Mouse (Mus musculus): Measurements from ENCODE around the gene Metap2. TPM values are rescaled to one million over a fixed set of nuclear protein-coding genes. Genes with fewer than 3 reads are reported as not detected.
A peak's percentile ranks its signal among the peaks of the same experiment; 100 is the strongest.
"Not testable (repeated sequence)": the region's sequence is repeated elsewhere in the genome, so short reads cannot be mapped to it uniquely, and the experiment has no call there.

Gene Metap2
- total and polyA plus RNA-seq, 3 experiments: 36.3 to 171 (median 156) TPM

DNA sequence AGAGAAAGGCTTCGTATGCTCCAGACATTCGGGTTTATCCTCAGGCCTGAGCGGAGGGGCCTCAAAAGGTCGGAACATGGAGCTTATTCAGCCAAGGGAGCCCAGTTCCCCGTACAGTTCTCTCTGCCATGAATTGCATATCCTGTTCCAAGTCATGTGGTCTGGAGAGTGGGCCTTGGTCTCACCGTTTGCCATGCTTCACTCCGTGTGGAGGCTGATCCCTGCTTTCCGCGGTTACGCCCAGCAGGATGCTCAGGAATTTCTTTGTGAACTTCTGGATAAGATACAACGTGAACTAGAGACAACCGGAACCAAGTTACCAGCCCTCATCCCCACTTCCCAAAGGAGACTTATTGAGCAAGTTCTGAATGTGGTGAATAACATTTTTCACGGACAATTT lies 50.2 kb downstream of the Metap2 start:
- no peak for DNase-seq

DNA sequence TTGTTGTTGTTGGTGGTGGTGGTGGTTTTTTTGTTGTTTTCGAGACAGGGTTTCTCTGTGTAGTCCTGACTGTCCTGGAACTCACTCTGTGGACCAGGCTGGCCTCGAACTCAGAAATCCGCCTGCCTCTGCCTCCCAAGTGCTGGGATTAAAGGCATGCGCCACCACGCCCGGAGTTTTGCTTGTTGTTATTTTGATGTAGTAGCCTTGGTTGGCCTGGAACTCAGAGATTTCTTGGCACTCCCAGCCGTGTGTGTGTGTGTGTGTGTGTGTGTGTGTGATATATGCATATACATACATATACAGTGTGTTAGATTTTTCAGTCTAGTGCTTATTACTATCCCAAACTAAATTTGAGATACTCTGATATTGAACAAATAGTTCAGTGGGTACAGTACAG lies 61.8 kb downstream of the Metap2 start:
- DNase-seq: not testable (repeated sequence)

DNA sequence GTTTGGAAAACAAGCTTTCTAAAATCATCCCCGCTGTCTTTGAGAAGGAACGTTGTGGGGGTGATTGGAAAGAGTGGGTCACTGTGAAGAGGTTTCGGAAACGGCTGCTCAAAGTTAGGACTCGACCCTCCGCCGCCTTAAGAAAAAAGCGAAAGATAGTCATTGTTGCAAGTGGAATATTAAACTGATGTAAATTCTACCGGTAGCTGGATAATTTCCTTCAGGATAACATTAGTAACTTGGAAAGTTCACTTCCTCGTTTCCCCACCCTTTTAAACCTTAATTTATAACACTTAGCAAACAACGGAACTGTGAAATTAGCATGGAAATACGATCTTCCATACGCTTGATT lies 62.5 kb downstream of the Metap2 start:
- no peak for DNase-seq

DNA sequence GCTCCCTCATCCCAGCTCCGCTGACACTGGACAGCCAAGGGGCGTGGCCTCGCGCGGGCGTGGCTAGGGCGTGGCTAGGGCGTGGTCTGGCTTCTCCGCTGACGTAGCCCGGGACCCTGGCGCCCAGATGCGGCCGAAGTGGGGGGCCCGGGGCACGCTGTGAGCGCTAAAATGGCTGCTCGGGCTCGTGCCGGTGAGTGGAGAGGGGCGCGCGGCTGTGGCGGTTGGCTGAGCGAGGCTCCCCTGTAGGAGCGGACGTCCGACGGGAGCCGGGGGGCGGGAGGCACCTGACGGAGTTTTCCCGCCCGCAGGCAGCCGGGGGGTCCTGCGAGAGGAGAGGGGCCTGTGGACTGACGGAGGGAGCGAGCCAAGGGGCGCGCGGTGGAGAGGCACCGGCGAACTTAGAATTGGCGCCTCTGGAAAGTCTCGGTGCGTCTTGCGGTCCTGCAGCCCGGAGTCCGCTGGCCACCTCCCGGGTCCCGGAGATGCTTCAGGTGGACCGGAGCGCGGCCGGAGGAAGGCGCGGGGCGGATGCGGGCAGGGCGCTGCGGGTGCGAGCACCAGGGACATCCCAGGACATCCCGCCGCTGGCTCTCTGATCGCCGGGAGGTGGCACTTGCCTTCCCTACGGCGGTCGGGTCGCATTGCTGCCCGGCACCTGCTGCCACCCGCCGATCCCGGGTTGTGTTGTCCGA lies 63.0 kb downstream of the Metap2 start:
- DNase-seq: peak; percentile 85

DNA sequence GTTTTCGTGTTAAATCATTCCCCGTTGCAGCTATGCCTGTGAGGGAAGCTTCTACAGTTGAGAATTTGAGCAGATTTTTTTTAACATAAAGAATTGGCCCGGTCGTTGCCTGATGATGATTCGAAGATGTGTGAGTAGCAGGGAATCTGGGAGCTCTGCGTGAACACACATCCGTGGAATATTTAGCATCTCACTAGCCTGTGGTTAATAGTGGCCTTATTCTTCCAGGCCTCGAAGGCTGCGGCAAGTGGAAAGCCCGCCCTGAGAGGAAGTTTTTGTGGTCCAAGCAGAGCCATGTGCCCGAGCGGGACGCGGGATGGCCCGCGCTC lies 63.6 kb downstream of the Metap2 start:
- no peak for DNase-seq

DNA sequence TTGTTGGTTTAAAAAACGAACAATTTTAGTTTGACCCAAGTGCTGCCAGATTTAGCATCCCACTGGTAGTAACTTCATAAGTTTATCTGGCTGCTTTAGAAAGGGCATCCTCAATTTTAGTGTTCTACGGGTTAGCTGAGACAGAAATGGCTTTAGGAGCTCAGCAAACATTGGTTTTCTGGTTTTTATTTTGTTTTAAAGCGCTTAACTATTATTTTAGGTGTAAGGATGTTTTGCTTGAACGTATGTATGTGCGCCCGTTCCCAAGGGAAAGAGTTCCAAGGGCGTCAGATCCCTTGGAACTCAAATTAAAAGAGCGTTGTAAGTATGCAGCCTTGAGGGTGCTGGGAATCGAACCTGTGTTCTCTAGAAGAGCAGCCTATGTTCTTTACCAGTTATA lies 64.1 kb downstream of the Metap2 start:
- no peak for DNase-seq

DNA sequence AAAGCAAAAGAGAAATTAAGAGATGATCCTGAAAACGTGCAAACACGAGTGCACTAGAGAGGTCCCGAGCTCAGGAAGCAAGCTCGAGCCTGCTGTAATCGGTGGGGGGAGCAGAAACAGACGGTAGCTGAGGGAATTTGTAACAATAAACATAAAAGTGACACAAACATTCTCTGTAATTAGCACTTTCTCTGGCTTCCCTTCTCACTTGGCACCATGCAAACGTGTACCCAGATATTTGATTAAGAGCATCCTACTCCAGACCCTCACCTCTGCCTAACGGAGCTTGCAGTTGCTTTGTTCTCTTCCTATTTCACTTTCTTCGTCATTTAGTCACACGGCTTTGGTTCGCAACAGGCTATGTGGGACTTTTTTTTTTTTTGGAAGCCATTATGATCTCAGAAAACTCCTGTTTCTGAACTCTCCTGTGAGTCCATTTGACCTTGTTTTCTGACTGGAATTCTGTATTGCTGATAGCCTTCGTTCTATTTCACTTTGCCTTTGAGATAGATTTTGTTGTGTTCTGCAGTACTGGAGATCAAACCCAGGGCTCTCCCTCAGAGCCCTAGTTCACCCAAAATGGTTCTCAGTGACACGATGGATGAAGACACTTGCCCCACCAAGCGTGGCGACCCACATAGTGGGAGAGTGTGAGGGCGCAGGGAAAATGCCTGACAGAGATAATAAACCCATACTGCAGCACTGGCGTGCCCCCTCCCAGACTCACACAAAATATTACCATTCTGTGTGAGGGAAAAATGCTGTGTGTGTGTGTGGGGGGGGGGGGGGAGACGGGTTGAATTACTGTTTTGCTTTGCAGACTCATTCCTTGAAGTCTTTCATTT lies 64.9 kb downstream of the Metap2 start:
- no peak for DNase-seq

DNA sequence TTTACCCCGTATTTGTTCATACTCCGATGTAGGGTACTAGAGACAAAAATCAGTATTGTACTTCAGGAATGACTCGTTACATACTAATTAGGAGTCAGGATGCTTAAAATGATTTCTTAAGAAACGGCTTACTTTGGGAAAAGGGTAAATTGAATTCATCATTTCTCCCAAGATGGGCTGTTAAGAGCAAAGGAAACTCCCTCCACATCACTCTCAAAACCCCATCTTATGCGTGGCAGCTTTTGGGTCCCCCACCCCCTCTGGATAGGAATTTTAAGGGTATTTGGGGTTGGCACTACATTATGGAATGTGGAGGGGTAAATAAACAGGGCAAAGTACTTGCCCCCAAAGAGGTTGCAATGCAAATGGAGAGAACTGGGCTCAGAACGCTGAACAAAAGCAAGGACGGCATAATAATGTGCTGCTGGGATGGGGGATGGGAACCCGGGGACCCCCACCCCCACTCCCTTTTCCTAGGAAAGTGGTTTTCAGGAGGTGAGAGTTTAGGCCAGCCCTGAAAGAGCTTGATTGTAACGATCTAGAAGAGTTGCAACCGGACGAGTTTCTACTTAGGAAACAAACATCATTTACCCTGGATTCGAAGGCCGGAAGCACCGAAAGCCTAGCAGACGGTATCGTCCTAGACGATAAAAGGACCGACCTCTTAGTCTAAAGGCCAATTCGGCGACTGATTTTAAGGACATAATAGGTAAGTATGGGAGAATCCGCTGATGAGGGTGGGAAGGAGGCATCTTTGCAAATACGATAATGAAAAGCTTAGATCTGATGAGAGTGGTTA lies 65.8 kb downstream of the Metap2 start, which contains the start of gene Usp44:
Gene Usp44, plus strand, starts transcription at position 625 of the 799 bp plus-strand sequence.
- no peak for DNase-seq

DNA sequence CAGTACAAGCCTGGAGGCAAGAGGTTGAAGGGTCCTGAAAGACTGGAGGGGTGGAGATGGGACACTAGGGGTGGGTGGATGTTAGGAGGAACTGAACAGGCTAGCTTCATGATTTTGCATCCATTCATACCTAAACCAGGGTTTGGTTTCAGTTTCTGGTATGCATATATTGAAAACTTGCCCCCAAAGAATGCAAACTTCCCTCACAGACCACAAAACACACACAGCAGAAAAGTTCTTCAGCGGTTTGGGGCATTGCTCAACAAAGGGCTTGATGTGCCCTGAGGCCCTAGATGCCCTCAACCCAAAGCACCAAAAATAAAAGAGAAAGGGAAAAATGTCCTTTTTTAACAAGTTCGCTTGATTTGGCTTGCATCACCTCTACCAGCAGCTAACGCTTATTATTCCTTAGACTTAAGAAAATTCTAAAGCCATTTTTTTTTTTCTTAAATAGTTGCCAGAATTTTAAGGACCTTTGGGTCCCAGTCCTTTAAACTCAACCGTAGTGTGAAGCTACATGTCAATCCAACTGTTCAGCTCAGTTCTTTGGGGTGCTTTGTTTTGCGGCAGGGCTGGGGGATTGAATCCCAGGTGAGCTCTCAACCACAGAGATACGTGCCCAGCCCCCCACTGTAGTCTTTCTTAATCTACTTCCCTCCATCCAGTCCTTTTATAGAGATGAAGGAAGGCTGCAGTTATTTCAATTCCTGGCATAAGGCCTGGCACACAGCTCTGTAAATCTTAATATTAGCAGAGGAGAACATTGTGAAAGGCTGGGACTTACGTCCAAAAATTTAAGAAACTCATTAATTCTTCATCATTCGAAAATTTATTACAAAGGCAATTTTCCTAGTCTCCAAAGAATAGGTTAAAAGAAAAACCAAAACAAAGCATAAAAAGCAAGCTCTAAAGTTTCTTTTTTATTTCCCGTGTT lies 66.7 kb downstream of the Metap2 start:
- no peak for DNase-seq

DNA sequence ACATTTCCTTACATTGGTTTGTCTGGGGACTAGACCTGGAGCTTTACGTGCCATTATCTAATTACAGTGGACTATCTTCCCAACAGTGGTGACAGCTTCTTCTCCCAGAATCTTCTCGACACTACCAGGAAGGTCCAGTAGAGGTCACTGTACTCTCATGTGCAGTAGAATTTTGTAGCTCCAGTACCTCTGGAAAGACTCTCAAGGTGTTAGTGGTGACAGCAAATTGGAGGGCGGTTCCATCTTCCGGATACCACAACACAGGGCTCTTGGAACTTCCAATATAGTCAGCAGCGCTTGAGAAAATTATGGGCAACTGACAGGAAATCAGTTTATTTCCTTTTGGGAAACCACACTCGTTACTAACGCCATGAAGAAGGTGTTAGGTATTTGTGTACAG lies 78.2 kb downstream of the Metap2 start:
- peak; percentile 67 for DNase-seq

DNA sequence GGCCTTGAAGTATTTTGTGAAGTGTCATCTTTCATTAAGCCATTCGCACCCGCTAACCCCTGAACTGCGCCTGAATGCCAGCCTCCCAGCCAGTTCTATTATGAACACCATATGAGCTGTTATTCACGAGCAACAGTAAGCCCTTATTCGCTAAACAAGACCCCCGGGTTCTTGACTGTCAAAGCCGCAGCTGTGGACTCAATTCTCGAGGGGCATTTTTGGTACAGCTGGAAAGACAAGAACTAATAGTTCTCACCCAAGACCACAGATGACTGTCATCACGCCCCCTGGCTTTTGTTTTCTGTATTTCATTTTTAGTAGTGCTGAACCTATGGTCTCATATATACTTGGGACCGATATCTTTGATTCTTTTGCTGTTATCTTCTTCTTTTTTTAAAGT lies 83.1 kb downstream of the Metap2 start:
- DNase-seq: no peak

DNA sequence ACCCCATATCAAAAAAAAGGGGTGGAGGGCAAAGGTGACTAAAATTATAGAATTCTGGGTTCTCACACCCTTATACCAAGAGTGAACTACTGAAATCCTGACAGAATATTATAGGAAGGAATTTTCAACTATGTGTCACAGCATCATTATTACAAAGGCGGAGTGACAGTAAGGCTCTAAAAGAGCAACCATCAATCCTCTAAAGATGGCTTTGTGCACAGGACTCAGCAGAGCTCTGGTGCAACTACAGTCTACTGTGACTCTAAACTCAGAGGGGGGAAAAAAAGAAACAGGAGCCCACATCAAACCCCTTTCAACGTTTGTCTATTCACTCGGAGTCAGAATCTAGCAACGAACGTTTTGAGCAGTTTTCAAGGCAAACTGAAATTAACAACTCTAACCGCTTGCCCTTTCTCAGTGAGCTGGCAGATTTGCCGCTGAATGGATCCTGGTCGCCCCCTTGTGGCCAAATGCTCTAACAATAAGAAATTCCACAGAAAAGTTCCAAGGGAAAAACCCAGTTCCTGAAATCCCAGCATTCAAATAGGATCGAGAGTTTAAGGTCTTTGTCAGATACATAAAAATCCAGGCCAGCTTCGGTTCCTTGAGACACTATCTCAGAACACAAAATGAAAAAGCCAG lies 84.0 kb downstream of the Metap2 start:
- peak; percentile 82 for DNase-seq

DNA sequence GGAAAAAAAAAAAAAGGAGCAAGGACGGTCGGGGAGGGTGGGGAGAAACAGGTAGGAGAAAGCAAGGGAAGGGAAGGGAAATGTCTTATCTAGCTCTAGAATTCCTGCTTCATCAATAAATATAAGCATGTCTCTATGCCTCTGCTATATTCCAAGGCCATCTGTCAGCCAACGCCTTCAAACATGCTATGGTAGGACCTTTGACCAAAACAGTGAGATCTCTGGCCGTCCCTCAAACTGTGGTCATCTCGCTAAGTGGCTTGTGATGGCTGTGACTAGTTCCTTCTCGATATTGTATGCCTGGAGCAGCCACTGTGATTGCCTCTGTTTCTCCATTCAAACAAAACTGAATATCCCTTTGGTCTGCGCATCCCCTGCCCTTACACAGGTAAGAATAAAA lies 84.8 kb downstream of the Metap2 start:
- DNase-seq: no peak

DNA sequence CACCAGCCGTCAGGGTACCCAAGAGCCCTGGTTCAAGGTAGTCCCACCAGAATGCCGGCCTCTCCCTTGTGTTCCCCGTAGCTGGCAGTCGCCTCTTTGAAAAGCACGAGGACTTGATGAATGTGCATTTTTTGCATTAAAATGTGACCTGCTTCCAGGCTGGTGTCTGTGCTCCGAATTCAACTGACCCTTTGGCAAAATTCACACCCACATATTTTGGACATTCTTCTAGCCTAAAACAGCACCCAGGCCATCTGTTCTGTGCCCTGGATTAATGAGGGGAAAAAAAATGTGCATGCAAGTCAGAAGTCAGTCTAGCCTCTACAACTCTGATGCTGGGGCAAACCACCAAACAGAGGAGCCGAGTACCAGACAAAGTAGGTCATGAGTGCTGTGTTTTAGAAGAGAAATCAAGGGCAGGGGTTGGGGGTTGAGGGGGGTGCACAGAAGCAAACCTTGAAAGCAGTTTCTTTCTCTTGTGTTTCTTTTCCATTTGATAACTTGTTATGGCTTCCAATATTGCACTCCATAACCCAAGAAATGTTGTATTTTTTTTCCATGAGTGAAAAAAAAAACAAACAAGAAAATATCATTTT lies 86.2 kb downstream of the Metap2 start:
- DNase-seq: no peak

DNA sequence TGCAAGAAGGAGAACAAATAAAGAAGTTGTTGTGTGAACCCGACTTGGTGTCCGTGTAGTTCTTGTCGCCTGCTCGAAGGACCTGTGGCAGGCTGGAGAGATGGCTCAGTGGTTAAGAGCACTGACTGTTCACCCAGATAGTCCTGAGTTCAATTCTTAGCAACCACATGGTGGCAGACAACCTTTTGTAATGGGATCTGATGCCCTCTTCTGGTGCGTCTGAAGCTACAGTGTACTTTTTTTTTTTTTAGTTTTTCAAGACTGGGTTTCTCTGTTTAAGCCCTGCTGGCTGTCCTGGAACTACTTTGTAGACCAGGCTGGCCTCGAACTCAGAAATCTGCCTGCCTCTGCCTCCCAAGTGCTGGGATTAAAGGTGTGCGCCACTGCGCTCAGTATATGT lies 87.5 kb downstream of the Metap2 start:
- not testable (repeated sequence) for DNase-seq

Other genes starting within 250 kb of the Metap2 start
- not detected for gene Usp44, start 65.5 kb downstream of the Metap2 start, total RNA-seq (2021)
- gene Usp44, start 65.5 kb downstream of the Metap2 start, polyA plus RNA-seq (2012; rRNA removed): not detected in 2 replicates
- 10 to 100 TPM; 20.9 to 22.1 TPM for gene Vezt, start 138.7 kb upstream of the Metap2 start, total RNA-seq (2021)
- gene Vezt, start 138.7 kb upstream of the Metap2 start, polyA plus RNA-seq (2012; rRNA removed): 4.6 and 6.6 TPM in 2 replicates
- gene Fgd6, start 138.9 kb upstream of the Metap2 start, total RNA-seq (2021): 1 to 10 TPM; 4.5 to 5.6 TPM
- 0.64 and 0.80 TPM in 2 replicates for gene Fgd6, start 138.9 kb upstream of the Metap2 start, polyA plus RNA-seq (2012; rRNA removed)

Data from adrenal gland, adult 2 months (tissue).